Mouse (Mus musculus): Measurements from ENCODE around the gene Gm43720.

GRCm38 (mm10) chr5:138274186-138274585, 5.6 kb downstream of the Gm43720 start:
- TF ChIP-seq CTCF (IDR thresholded peaks at IDR 0.05; ENCODE audit: control insufficient read depth, insufficient read depth, low read length) (no peak), POLR2A (IDR thresholded peaks at IDR 0.05; ENCODE audit: borderline replicate concordance, control insufficient read depth, low read depth, low read length) (no peak)

Data from bone marrow, adult 2 months (tissue).